Mouse (Mus musculus): ENCODE data around the gene Dnajc6. TPM values are rescaled to one million over a fixed set of nuclear protein-coding genes. Genes with fewer than 3 reads are reported as not detected.

Dnajc6 gene
- polyA plus RNA-seq, 1 experiment: 0.07 TPM

GRCm38 (mm10) chr4:101591400-101591799, 95.0 kb downstream of the Dnajc6 start:
- no peaks in the 10 kb centered on the region for H3K36me3 ChIP-seq (ENCODE audit: control insufficient read depth, insufficient read depth)
- no peaks in the 10 kb centered on the region for H3K79me2 ChIP-seq (ENCODE audit: control insufficient read depth, insufficient read depth)
- no peak overlapping the region for H3K4me2 ChIP-seq (ENCODE audit: low read depth)
- H3K4me3 ChIP-seq: no peak overlapping the region
- no peak for TF ChIP-seq TCF3 (IDR thresholded peaks at IDR 0.05; ENCODE audit: insufficient read length, low read depth)
- TF ChIP-seq MAX (IDR thresholded peaks at IDR 0.05; ENCODE audit: low read depth): no peak
- no peak for TF ChIP-seq POLR2AphosphoS2 (IDR thresholded peaks at IDR 0.05; ENCODE audit: insufficient read length, low read depth)
- TF ChIP-seq MYOG (IDR thresholded peaks at IDR 0.05; ENCODE audit: control insufficient read depth in 1 of 3, insufficient read depth in 1 of 3, insufficient read length in 2 of 3, low read depth in 2 of 3): no peak
- no peak for TF ChIP-seq REST (IDR thresholded peaks at IDR 0.05; ENCODE audit: insufficient read depth, insufficient read length)
- no peak for TF ChIP-seq POLR2A (IDR thresholded peaks at IDR 0.05; ENCODE audit: insufficient read length, low read depth)
- no peak for TF ChIP-seq SRF (IDR thresholded peaks at IDR 0.05; ENCODE audit: control insufficient read depth, insufficient read length, low read depth)
- no peak for TF ChIP-seq CEBPB (IDR thresholded peaks at IDR 0.05; ENCODE audit: insufficient read depth, poor library complexity, severe bottlenecking)
- TF ChIP-seq TCF12 (IDR thresholded peaks at IDR 0.05; ENCODE audit: insufficient read depth, poor library complexity, severe bottlenecking): no peak
- no peak for TF ChIP-seq E2F4 (IDR thresholded peaks at IDR 0.05; ENCODE audit: insufficient read depth)
- no peak for TF ChIP-seq MYOD1 (IDR thresholded peaks at IDR 0.05; ENCODE audit: control insufficient read depth in 1 of 3, insufficient read length in 2 of 3, low read depth in 2 of 3)
- no peak overlapping the region for H3ac ChIP-seq (ENCODE audit: control insufficient read depth, insufficient read length)
- no peaks in the 10 kb centered on the region for H3K27me3 ChIP-seq (ENCODE audit: control insufficient read depth, insufficient read depth, insufficient read length)

DNA sequence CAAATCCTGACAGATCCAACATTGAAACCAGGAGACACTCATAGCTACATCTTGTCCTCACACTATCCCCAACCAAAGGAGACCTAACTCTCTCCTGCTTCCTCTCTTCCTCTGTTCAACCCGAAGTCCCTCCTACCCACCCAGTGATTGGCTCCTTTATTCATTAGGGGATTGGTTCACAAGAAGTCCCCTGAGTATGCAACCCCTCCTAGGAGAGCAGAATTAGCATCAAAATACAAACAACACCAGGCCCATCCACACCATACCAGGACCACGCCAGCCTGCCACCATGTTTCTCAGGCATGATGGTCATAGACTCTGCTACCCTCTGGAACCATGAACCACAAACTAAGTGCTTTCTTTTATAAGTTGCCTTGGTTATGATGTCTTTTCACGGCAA, 96.0 kb downstream of the Dnajc6 start:
- no peak overlapping the region for H3K4me2 ChIP-seq (ENCODE audit: low read depth)
- H3K36me3 ChIP-seq (ENCODE audit: control insufficient read depth, insufficient read depth): no peaks in the 10 kb centered on the region
- H3K4me3 ChIP-seq: no peak overlapping the region
- TF ChIP-seq CEBPB (IDR thresholded peaks at IDR 0.05; ENCODE audit: insufficient read depth, poor library complexity, severe bottlenecking) (no peak), SRF (IDR thresholded peaks at IDR 0.05; ENCODE audit: control insufficient read depth, insufficient read length, low read depth) (no peak), E2F4 (IDR thresholded peaks at IDR 0.05; ENCODE audit: insufficient read depth) (no peak), MAX (IDR thresholded peaks at IDR 0.05; ENCODE audit: low read depth) (no peak), USF1 (IDR thresholded peaks at IDR 0.05; ENCODE audit: low read depth) (no peak), POLR2A (IDR thresholded peaks at IDR 0.05; ENCODE audit: insufficient read length, low read depth) (no peak)
- H3ac ChIP-seq (ENCODE audit: control insufficient read depth, insufficient read length): no peak overlapping the region
- H3K79me2 ChIP-seq (ENCODE audit: control insufficient read depth, insufficient read depth): no peaks in the 10 kb centered on the region
- H3K27me3 ChIP-seq (ENCODE audit: control insufficient read depth, insufficient read depth, insufficient read length): no peaks in the 10 kb centered on the region

DNA sequence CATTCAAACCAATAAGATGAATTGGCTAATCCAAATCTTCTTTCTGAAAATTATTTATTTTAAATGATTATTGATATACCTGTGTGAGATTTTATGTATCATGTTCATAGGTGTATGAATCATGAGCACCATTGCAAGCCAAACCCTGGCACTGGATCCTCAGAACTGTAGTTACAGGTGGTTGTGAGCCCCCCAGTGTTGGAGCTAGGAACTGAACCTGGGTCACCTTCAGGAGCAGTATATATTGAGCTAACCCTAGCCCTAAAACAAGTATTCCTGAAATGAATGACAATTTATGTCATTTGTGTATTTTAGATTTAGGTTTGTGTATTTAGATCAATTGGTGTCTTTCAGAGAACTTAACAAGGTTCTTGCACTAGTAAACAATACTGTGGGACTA, 105.3 kb downstream of the Dnajc6 start:
- H3K79me2 ChIP-seq (ENCODE audit: control insufficient read depth, insufficient read depth): no peaks in the 10 kb centered on the region
- H3K4me2 ChIP-seq (ENCODE audit: low read depth): no peak overlapping the region
- no peak overlapping the region for H3ac ChIP-seq (ENCODE audit: control insufficient read depth, insufficient read length)
- H3K4me3 ChIP-seq: no peak overlapping the region
- H3K27me3 ChIP-seq (ENCODE audit: control insufficient read depth, insufficient read depth, insufficient read length): no peaks in the 10 kb centered on the region
- no peaks in the 10 kb centered on the region for H3K36me3 ChIP-seq (ENCODE audit: control insufficient read depth, insufficient read depth)
- TF ChIP-seq SRF (IDR thresholded peaks at IDR 0.05; ENCODE audit: control insufficient read depth, insufficient read length, low read depth) (no peak), POLR2AphosphoS2 (IDR thresholded peaks at IDR 0.05; ENCODE audit: insufficient read length, low read depth) (no peak), CEBPB (IDR thresholded peaks at IDR 0.05; ENCODE audit: insufficient read depth, poor library complexity, severe bottlenecking) (no peak), TCF3 (IDR thresholded peaks at IDR 0.05; ENCODE audit: insufficient read length, low read depth) (no peak), MAX (IDR thresholded peaks at IDR 0.05; ENCODE audit: low read depth) (no peak), MYOG (IDR thresholded peaks at IDR 0.05; ENCODE audit: control insufficient read depth in 1 of 3, insufficient read depth in 1 of 3, insufficient read length in 2 of 3, low read depth in 2 of 3) (no peak), REST (IDR thresholded peaks at IDR 0.05; ENCODE audit: insufficient read depth, insufficient read length) (no peak), POLR2A (IDR thresholded peaks at IDR 0.05; ENCODE audit: insufficient read length, low read depth) (no peak)

DNA sequence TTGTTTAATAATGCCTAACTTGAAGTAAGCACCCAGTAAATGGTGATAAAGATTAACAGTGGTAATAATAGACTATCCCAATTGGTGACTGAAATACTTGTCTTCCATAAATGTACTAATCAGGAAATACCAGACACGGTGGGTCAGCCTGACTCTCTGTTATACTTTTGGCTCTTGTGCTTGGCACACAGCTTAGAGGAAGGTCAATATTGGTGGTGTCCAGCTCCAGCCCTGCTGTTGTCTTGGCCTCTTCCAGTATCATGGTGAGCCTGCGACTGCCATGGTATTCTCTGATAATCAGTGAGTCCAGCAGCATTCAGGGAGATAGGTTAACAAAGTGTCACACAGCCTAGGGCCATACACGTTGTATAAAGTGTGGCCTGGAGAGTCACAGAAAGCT, 107.2 kb downstream of the Dnajc6 start:
- no peak overlapping the region for H3ac ChIP-seq (ENCODE audit: control insufficient read depth, insufficient read length)
- TF ChIP-seq TCF3 (IDR thresholded peaks at IDR 0.05; ENCODE audit: insufficient read length, low read depth): no peak
- TF ChIP-seq CEBPB (IDR thresholded peaks at IDR 0.05; ENCODE audit: insufficient read depth, poor library complexity, severe bottlenecking): no peak
- no peak for TF ChIP-seq POLR2AphosphoS2 (IDR thresholded peaks at IDR 0.05; ENCODE audit: insufficient read length, low read depth)
- no peak for TF ChIP-seq TCF12 (IDR thresholded peaks at IDR 0.05; ENCODE audit: insufficient read depth, poor library complexity, severe bottlenecking)
- no peak for TF ChIP-seq MAX (IDR thresholded peaks at IDR 0.05; ENCODE audit: low read depth)
- no peak for TF ChIP-seq E2F4 (IDR thresholded peaks at IDR 0.05; ENCODE audit: insufficient read depth)
- no peak for TF ChIP-seq MYOD1 (IDR thresholded peaks at IDR 0.05; ENCODE audit: control insufficient read depth in 1 of 3, insufficient read length in 2 of 3, low read depth in 2 of 3)
- no peak for TF ChIP-seq USF1 (IDR thresholded peaks at IDR 0.05; ENCODE audit: low read depth)
- no peak for TF ChIP-seq REST (IDR thresholded peaks at IDR 0.05; ENCODE audit: insufficient read depth, insufficient read length)
- no peak for TF ChIP-seq POLR2A (IDR thresholded peaks at IDR 0.05; ENCODE audit: insufficient read length, low read depth)
- no peak for TF ChIP-seq MYOG (IDR thresholded peaks at IDR 0.05; ENCODE audit: control insufficient read depth in 1 of 3, insufficient read depth in 1 of 3, insufficient read length in 2 of 3, low read depth in 2 of 3)
- no peak for TF ChIP-seq SRF (IDR thresholded peaks at IDR 0.05; ENCODE audit: control insufficient read depth, insufficient read length, low read depth)
- H3K79me2 ChIP-seq (ENCODE audit: control insufficient read depth, insufficient read depth): no peaks in the 10 kb centered on the region
- no peak overlapping the region for H3K4me2 ChIP-seq (ENCODE audit: low read depth)
- no peaks in the 10 kb centered on the region for H3K27me3 ChIP-seq (ENCODE audit: control insufficient read depth, insufficient read depth, insufficient read length)
- H3K36me3 ChIP-seq (ENCODE audit: control insufficient read depth, insufficient read depth): no peaks in the 10 kb centered on the region
- H3K4me3 ChIP-seq: no peak overlapping the region

- Histone ChIP-seq H3K27me3 (ENCODE audit: control insufficient read depth, insufficient read depth, insufficient read length) (no peaks in the 10 kb centered on the region), H3ac (ENCODE audit: control insufficient read depth, insufficient read length) (no peak overlapping the region), H3K4me2 (ENCODE audit: low read depth) (no peak overlapping the region), H3K4me3 (no peak overlapping the region), H3K36me3 (ENCODE audit: control insufficient read depth, insufficient read depth) (no peaks in the 10 kb centered on the region), H3K79me2 (ENCODE audit: control insufficient read depth, insufficient read depth) (no peaks in the 10 kb centered on the region)
- TF ChIP-seq MYOG (IDR thresholded peaks at IDR 0.05; ENCODE audit: control insufficient read depth in 1 of 3, insufficient read depth in 1 of 3, insufficient read length in 2 of 3, low read depth in 2 of 3) (no peak), POLR2AphosphoS2 (IDR thresholded peaks at IDR 0.05; ENCODE audit: insufficient read length, low read depth) (no peak), TCF3 (IDR thresholded peaks at IDR 0.05; ENCODE audit: insufficient read length, low read depth) (no peak), REST (IDR thresholded peaks at IDR 0.05; ENCODE audit: insufficient read depth, insufficient read length) (no peak), MYOD1 (IDR thresholded peaks at IDR 0.05; ENCODE audit: control insufficient read depth in 1 of 3, insufficient read length in 2 of 3, low read depth in 2 of 3) (no peak), MAX (IDR thresholded peaks at IDR 0.05; ENCODE audit: low read depth) (no peak), USF1 (IDR thresholded peaks at IDR 0.05; ENCODE audit: low read depth) (no peak)
These were observed 120.1 kb downstream of the Dnajc6 start for GRCm38 (mm10) chr4:101616520-101616919.

All from myocyte (in vitro differentiated cells).